Mouse (Mus musculus) CD4-positive helper T cell, adult 2 months (primary cell): ENCODE results near the gene Spag6l.
"Not testable (repeated sequence)": the region's sequence is repeated elsewhere in the genome, so short reads cannot be mapped to it uniquely, and the experiment has no call there.

Experiments
- DNase-seq: peaks from one replicate; pipeline ENCODE4 v3.0.0-alpha.2; 2012; ENCODE audit warnings: low read depth, missing footprints, low spot score

Spag6l gene

DNA sequence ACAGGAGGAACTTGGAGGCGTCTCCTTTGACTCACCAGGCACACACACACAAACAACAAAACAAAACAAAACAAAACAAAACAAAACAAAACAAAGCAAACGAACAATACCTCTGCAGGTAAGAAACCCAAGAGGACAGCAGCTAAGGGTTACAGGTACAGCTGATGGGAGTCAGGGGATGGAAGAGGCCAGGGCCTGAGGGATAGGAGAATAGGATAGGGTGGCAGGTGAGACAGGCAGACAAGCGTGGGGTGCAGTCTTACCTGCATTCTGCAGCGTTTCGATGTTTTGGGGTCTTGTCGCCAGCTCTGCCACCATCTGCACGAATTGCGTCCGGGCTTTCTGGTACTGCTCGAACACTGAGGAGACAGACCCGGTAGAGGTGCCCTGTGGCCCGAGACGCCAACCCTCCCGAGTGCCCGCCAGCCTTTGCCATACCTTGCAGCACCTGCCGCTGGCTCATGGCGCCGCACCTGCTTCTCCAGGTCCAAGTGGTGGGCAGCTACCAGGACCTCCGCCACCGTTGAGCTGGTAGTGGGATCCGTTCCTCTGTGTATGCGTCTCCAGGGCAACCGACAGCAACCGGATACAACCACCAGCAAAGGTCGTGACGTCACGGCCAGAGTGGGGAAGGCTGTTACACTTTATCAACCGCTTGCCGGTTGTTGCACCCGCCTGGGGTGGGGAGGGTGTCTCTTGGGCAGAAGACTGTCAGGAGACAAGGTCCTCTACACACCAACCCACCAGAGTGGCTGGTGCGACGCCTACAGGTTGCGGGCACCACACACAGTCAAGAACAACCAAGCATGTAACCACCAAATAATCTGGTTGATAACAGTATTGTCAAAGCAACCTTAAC, at the start of gene Spag6l:
Gene Spag6l (minus strand): TSS at position 700 of the 859 bp plus-strand sequence.
- DNase-seq: peak; percentile 89

DNA sequence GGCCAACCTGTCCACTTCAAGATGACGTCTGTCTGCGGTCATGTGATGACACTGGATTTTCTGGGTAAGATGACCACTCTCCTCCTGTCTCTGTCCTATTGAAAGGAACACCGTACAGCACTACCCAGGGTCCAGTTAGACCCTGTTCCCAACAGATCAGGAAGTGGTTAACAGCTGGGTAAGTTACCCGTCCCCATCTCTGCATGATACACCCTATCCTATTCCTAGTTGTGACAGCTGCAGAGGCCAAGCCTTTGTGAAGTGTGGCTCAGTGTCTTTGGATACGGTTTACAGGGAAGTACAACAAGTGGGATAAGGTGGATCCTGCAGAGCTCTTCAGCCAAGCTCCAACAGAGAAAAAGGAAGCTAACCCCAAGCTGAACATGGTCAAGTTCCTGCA, 49.8 kb upstream of the Spag6l start:
- no peak for DNase-seq

GRCm38 (mm10) chr16:16870617-16871331, 41.5 kb upstream of the Spag6l start, which contains the start of the genes Top3b and Vpreb1:
Gene Top3b (plus strand): TSS chr16:16870736.
Gene Vpreb1 (minus strand): TSS chr16:16870843.
- peak; percentile 93 for DNase-seq

GRCm38 (mm10) chr16:16870241-16870616, 41.0 kb upstream of the Spag6l start:
- peak; percentile 8 for DNase-seq

DNA sequence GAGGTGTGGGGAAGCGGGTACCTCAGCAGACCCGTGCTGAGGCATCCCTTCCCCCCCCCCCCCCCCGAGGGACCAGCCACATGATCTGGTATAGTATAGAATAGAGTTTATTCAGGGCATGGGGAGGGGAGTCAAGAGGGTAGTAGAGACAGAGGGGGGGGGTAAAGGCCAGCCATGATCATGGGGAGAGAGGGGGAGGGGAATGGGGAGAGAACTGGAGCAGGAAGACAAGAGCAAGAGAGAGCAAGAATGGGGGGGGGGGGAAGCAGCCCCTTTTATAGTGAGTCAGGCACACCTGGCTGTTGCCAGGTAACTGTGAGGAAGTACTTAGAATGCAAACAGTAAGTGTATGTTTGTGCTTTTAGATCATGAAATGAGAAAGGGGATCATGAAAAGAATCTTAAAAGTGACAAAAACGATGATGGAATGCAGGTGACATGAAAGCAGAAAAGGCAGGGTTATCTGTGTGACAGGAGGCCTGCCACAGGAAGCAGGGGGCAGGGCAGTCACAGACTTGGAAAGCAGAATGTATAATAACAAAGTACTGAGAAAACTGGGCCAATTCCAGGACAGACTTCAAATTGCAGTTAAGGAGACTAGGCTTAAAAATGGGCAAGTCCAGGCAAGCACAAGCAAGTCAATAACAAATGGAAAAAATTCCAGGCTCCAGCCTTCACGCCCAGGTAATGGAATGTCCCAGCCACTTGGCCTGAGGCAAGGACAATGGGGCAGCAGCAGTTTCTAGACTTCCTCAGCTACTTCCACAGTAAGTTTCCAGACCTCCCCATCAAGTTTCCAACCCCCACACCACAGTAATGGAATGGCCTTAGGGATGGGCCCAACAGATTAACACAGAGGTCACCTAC, 36.7 kb upstream of the Spag6l start:
- peak; percentile 38 for DNase-seq

DNA sequence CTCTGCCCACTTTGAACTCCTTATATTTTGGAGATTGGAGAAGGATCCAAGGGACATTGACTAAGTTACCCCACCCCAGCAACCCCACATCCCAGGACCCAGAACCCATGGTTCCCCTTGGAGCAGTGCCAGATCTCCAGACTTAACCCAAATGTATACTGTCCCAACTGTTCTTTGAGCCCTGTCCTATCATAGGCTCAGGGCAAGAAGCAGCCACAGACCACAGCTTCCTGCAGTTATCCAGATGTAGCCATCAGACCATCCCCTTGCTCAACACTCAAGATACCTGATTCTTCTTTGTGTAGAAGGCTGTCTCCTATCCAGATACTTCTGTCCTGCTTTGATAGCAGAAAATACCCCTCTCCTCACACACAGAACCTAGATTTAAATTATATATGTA, 36.0 kb upstream of the Spag6l start:
- no peak for DNase-seq

- no peak for DNase-seq
Observed at GRCm38 (mm10) chr16:16863978-16864377, 34.7 kb upstream of the Spag6l start, which contains the start of gene Igll1. Gene Igll1 (minus strand): TSS chr16:16863985.

DNA sequence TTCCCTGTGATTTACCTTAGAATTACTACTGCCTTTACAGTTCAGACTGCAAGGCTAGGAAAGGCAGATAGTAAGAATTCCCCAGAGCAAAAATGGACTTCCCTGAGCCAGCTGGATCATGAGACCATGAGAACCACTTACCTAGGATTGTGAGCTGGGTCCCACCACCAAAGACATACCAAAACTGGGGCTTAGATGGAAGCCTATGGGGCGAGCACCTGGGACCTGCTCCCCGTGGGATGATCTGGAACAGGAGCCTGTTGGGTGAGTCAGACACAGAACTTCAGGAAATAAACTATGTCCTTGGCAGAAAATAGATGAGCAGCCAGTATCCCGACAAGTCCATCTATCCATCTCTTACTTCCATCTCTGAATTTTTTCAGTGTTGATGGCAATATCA, 33.0 kb upstream of the Spag6l start:
- no peak for DNase-seq

GRCm38 (mm10) chr16:16856731-16857476, 27.6 kb upstream of the Spag6l start:
- no peak for DNase-seq

- DNase-seq: not testable (repeated sequence)
Observed at GRCm38 (mm10) chr16:16856054-16856453, 26.8 kb upstream of the Spag6l start.

GRCm38 (mm10) chr16:16855541-16855940, 26.3 kb upstream of the Spag6l start:
- DNase-seq: no peak

DNA sequence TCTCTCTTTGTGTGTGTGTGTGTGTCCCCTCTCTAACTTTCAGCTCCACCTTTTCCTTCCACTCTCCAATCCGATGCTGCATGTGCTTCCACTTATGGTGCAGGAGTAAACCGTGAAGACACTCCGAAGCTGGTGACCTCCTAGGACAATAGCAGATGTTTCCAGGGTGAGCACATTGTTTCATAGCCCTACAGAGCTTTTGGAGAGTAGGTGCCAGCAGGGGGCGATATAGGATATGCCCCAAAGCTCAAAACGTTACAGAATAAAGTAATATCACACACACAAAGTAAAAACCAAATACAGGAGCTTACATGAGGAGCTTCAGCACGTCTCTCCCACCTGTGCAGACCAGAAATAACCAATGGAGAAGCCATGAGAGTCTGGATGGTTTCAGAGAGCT, 25.6 kb upstream of the Spag6l start:
- peak; percentile 67 for DNase-seq

- no peak for DNase-seq
Observed at GRCm38 (mm10) chr16:16852411-16852810, 23.2 kb upstream of the Spag6l start.

DNA sequence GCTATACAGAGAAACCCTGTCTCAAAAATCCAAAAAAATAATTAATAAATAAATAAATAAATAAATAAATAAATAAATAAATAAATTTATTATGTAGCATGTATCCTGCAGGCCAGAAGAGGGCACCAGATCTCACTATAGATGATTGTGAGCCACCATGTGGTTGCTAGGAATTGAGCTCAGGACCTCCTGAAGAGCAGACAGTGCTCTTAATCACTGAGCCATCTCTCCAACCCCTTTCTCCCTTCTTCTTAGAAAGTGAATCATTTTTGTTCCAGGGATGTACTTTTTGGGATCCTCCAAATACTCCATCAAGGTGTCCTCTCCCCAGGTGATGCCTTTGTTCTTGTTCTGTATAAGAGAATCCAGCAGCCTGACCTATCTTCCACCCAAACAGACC, 19.9 kb upstream of the Spag6l start:
- DNase-seq: no peak

DNA sequence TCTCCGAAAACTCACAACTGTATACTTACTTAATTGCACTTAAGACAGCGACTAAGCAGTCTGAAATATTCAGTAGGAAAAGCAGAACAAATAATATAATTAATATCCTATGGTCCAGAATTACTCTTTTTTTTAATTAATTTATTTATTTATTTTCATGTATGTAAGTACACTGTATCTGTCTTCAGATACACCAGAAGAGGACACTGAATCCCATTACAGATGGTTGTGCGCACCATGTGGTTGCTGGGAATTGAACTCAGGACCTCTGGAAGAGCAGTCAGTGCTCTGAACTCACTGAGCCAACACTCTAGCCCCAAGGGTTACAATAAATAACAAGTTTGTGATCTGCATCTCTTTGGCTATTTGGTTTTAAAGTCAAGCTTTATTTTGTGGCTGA, 415 bp upstream of the Spag6l start:
- no peak for DNase-seq

GRCm38 (mm10) chr16:16826223-16826622, 3.0 kb downstream of the Spag6l start:
- DNase-seq: no peak

DNA sequence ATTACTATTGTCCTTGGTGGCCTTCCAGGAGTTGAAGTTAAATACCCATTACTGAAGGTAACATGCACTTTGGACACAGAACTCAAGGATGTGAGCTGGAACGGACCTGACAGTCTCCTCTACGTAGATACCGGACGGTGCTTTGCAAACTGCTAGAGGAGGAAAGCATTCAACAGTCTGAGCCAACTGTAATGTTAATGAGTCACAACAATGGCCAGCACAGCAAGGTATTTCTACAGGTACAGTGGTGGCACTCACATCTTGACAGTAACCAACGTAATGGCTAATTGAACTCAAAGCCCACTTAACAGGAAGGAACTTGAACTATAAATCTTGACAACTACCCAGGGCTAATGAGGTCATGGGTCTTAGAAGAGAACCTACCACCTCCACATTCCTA, 3.8 kb downstream of the Spag6l start:
- no peak for DNase-seq

DNA sequence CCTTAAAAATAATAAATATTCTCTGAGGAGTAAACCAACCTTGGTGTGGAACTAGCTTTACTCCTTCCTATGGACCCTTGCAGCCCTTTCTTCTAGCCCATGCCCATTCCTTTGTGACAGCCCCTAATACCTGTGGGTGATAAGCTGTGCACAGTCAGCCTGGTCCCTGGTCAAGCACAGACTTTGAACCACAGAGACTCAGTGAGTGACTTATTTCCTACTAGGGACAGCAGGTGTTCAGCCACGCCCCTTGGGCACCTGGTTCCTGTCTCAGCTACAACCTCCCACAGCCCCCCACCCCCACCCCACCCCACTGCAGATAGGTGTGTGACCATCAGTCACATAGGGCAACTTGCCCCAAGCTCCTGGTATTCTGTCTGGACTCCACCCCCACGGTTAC, 22.9 kb downstream of the Spag6l start:
- no peak for DNase-seq
